Mouse (Mus musculus) c-Kit-positive CD71-positive TER-119-negative erythroid progenitor cells, embryonic 14.5 days (primary cell): Measurements from ENCODE around the gene Lca5l.

Experiments used
- DNase-seq: peaks from one replicate; pipeline ENCODE4 v3.0.0-alpha.2; 2013; ENCODE audit warnings: low read depth

Gene Lca5l

GRCm38 (mm10) chr16:96112769-96113168 is 79.3 kb downstream of the Lca5l start:
- DNase-seq = no peak

GRCm38 (mm10) chr16:96110655-96111345 is 81.3 kb downstream of the Lca5l start:
- no peak for DNase-seq

GRCm38 (mm10) chr16:96109673-96110072 is 82.4 kb downstream of the Lca5l start:
- DNase-seq = no peak
